Mouse (Mus musculus) fat pad, adult 2 months (tissue): ENCODE data around the gene Cux1.
"Not testable (repeated sequence)": the region's sequence is repeated elsewhere in the genome, so short reads cannot be mapped to it uniquely, and the experiment has no call there.

Source experiments
- DNase-seq: peaks from one replicate; pipeline ENCODE4 v3.0.0-alpha.2; 2011; ENCODE audit warnings: low read depth, low spot score; ENCODE audit errors: extremely low read depth

The Cux1 gene

GRCm38 (mm10) chr5:136476272-136476671 lies 91.0 kb downstream of the Cux1 start:
- no peak for DNase-seq

DNA sequence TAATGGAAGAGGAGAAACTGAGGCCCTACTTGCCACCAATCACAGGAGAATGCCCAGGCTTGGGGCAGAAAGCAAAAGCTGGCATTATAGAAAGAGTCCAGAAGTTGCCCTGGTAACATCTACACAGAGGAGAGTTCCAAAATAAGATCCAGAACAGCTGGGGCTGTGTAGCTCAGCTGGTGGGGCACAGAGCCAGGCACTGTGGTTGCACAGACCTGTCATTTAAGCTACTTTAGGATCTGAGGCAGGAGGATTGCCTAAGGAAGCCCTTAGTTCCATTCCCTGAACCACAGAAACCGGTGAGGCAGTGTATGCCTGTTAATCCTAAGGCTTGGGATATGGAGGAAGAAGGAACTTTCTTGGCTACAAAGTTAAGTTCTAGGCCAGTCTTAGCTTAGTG lies 92.1 kb downstream of the Cux1 start:
- no peak for DNase-seq

GRCm38 (mm10) chr5:136474086-136474485 lies 93.2 kb downstream of the Cux1 start:
- no peak for DNase-seq

DNA sequence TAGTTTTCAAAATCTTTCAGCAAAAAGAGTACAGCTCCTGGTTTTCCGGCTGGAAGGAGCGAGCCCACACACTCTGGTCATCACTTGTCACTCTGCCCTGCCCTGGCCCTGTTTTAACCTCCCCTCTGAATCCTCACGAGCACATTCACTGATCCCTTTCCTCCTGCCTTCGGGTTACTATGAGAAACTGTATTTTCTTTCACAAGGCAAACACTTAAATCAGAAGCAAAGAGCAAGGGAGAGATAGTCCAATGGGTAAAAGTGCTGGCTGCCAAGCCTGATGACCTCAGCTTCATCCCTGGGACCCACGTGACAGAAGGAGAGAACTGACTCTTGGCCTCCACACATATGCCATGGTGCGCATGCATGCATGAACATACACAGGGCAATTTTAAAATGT lies 94.0 kb downstream of the Cux1 start:
- DNase-seq: no peak

DNA sequence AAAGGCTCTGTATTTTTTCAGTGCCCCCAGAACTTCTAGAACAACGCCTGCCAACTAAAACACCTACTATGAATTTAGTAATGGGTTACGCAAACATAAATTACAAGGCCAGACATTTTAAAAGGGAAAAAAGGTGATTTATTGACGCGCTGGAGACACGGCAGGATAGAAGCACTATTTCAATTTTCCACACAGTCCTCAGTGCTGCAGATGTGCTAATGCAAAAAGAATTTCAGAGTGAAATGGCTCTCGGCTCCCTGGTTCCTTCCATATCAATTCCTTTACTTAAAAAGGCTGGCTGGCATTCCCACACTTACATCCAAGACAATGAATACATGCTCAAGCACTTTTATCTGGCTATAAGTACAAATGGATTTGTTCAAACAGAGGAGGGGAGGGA lies 94.4 kb downstream of the Cux1 start:
- no peak for DNase-seq

DNA sequence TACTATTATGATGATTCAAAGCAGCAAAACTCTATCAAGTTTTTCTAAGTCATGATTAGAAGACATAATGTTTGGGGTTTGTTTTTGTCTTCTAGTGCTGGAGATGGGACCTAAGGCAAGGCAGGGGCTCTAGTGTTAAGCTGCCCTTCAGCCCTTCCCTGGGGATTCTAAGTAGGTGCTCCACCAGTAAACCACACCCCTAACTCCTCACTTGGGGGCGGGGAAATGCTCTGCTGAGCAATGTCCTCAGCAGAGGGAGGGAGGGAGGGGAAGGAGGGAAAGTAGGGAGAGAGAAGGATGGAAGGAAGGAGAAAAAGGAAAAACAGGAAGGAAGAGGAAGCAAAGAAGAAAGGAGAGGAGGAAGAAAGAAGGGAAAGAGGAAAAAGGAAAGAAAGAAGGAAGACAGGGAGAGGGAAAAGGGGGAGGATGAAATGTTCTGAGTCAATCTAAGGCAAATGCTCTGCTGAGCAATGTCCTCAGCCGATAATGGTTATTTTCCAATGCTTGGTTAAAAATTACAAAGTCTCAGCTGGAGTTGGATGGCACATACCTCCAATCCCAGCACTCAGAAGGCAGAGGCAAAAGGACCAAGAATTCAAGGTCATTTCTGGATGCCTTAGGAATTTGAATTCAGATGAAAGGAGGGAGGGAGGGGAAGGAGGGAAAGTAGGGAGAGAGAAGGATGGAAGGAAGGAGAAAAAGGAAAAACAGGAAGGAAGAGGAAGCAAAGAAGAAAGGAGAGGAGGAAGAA lies 96.1 kb downstream of the Cux1 start:
- DNase-seq: not testable (repeated sequence)

DNA sequence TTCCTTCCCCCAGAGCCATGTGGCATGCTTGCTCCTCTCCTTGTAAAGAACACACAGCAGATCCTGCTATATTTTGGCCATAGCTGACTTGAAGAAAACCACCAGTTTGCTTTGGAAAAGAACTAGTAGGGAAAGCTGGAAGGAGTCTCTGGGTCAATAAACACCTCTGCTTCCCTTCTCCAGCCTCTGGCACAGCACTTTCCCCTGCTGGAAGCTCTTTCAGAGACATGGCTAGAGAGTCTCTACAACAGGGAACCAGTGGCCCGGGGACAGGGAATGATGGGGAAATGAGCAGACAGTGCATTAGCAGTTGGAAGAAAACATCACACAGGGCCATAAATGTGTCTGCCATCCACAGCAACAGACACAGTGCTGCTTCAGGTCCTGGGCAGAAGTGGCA lies 98.0 kb downstream of the Cux1 start:
- no peak for DNase-seq

DNA sequence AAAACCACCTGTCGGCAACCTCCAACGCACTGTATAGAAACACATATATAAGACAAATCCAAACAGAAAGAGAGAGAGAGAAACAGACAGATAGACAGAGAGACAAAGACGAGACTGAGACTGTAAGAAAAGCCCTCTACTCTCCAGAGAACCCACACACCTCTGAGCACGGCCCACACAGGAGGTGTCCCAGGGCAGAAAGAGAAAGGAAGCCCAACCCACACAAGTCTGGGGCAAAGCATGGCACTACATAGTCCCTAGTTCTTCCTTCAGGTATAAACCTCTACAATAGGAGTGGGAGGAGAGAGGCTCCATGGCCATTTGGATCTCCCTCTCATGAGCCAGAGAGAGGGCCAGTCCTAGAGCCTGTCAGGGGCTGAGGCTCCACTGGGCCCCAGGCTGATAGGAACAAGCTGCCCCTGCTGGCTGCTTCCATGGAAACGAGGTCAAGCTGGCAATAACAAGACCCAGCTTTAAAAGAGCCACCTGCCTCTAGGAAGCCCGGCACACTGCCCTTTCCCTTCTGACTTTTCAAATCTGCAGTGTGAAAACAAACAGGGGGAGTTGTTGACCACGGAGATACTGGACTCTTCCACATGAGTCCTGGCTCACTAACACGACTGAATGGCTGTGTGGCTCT lies 99.8 kb downstream of the Cux1 start:
- no peak for DNase-seq

- no peak for DNase-seq
Observed at GRCm38 (mm10) chr5:136465770-136466406, 101.4 kb downstream of the Cux1 start.

- no peak for DNase-seq
Observed at GRCm38 (mm10) chr5:136465366-136465765, 101.9 kb downstream of the Cux1 start.

- DNase-seq: no peak
Observed at GRCm38 (mm10) chr5:136464849-136465248, 102.4 kb downstream of the Cux1 start.

GRCm38 (mm10) chr5:136464128-136464527 lies 103.2 kb downstream of the Cux1 start:
- no peak for DNase-seq

DNA sequence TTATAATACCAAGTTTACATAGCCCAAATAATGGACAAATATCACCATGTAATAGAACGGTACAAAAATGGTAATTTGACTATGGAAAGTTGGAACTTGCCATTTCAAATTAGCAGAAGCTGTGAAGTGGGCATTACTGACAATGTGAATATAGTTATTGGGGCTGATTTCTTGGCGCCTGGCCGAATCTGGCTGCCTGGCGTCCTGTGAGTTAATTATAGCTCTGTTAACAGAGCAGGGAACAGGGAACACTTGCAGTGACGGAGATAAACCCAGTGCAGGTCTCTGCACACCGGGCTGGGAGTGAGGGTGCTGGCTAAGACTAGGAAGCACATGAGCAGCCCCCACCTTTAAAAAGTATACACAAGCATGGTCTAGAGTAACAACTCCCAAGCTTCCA lies 104.7 kb downstream of the Cux1 start:
- DNase-seq: no peak

DNA sequence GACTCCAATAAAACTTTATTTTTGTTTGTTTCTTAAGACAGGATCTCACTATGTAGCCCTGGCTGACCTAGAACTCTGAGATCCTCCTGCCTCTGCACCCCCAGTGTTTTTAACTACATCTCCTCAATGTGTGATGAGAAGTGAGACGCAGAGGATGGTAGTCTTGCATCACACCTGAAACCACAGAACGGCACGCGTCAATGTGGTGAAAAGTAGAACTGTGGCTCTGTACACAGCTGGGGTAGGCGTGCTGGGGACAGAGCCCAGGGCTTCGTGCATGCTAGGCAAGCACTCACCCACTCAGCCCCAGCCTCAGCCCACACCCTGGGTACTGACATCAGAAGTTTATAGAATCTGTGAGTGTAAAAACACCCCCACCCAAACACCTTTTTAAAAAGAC lies 107.4 kb downstream of the Cux1 start:
- no peak for DNase-seq

DNA sequence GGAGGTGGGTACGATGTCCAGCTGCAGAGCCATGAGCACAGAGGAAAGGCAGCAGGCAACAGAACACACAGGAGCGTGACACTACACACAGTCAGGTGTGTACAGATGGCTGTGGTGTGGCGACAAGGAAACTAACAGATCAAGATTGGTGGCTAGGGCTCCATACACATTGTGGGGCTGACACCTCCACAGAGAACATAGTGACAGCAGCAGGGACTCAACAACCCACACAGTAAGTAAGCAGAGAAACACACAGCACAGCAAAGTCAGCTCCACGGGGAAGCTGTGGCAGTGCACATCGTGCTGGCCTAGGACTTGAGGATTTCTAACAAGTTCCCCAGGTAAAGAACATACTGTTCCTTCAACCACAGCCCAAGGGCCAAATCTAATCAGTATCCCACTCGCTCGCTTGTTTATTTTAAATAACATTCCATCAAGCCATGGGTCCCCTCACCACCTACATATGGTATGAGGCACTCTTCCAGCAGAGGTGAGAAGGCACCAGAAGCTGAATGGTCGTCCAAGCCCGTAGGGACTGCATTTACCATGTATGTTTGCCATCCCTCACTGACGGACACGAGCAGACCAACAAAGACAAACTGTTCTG lies 108.3 kb downstream of the Cux1 start:
- DNase-seq: no peak

DNA sequence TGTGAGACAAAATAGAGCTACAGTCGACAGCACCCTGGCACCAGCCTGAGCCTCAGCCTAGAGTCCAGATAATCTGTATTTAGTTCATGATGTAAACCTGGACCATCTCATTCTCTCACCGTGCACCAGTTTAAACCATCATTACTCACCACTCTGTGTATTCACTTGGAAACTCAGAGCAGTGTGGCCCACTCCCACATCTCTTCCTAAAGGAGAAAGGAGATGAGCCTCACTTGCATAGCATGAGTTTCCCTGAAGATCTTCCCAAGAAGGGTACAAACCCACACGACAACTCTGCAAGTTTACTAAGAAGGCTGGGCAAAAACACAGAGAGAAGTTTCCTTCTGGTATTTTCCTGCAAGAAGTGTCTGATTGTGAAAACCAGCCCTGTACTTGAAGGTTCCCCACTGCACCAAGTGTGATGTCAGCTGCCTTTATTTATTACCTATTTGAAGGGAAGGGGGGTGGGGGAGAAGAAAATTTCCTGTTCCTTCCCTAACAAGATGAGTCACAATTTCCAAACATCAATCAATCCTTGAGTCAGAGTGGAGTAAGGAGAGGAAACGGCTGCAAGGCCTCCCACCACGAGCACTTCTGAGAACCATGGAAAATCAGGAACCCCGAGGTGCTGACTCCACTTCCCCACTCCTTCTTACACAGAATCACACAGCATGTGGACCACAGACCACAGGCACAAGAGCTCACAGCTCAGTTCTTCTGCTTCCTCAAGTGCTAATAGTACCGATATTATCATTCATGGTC lies 109.0 kb downstream of the Cux1 start:
- DNase-seq: no peak

DNA sequence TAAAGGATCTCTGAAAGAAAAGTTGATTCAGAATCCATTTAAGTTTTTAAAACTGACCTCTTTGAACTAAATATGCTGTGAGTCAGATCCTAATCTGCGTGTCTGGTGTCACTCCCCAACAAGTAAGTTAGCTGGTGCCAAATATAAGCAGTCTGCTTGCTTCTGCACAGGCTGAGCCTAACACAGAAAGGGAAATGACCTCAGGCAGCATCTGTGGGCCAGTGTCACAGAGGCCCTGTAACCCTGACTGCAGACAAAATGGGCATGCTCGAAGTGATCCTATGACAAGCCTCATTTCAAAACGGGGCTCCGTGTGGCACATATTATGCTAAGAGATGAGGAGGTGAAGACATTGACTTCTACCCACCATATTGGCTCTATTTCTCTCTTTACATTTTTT lies 110.9 kb downstream of the Cux1 start:
- no peak for DNase-seq

DNA sequence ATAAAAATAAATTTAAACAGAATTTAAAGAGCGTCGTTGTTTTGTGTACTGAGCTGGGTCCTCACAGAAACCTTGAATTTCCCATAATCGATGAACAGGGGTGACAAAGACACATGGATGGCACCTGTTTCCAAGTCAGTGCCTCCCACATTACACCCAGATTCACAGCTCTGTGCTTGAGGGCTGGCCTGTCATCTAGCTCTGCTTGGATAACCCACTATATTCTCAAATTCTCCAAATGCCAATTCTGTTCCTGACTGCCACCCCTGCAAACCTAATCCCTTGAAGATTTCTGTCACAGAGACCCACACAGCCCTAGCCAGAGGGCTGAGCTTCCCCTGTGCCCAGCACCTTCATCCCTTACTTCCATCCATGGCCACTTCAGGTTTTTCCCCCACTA lies 114.6 kb downstream of the Cux1 start:
- no peak for DNase-seq

DNA sequence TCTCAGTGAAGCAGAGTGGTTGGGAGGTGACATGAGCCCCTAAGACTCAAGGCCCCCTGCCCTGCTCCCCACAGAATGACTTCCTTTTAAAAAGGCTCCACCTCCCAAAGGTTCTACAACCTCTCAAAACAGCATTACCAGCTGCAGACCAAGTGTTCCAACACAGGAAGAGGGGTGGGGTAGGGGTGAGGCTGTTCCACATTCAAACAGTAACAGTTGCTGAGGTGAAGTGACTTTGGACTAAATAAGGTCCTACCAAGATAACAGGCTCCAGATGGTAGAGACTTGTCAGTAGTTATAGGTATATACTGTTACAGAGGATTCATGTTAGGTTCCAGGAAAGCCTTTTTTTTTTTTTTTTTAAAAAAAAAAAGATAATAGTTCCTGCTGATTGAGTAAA lies 117.5 kb downstream of the Cux1 start:
- DNase-seq: no peak

GRCm38 (mm10) chr5:136445967-136446366 lies 121.3 kb downstream of the Cux1 start:
- no peak for DNase-seq
